Mouse (Mus musculus) testis, postnatal 10 days (tissue): ENCODE results near the gene Ryr1.

ENCODE experiments used
- DNase-seq: peaks from one replicate; pipeline ENCODE4 v3.0.0; 2021; ENCODE audit warnings: low spot score

The Ryr1 gene

DNA sequence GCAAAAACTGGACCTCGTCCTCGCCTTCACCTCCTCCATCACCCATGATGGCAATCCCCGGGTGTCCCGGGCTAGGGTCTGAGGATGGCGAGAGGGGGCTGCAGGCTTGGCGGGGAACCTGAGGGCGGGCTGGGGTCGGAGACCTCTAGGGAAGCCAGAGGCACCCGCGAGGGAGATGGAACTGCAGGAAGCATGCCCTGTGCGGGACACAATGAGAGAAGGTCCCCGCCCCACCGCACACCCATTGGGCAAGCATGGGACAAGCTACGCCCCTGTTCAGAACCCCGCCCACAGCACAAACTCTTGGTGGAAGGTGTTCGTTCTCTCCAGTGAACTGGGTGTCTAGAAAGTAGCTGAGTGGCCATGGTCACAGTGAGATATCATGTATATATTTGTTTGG, at the start of gene Ryr1:
TSS of gene Ryr1 (minus strand) at position 210 of the 400 bp plus-strand sequence.
- peak; percentile 79 for DNase-seq

DNA sequence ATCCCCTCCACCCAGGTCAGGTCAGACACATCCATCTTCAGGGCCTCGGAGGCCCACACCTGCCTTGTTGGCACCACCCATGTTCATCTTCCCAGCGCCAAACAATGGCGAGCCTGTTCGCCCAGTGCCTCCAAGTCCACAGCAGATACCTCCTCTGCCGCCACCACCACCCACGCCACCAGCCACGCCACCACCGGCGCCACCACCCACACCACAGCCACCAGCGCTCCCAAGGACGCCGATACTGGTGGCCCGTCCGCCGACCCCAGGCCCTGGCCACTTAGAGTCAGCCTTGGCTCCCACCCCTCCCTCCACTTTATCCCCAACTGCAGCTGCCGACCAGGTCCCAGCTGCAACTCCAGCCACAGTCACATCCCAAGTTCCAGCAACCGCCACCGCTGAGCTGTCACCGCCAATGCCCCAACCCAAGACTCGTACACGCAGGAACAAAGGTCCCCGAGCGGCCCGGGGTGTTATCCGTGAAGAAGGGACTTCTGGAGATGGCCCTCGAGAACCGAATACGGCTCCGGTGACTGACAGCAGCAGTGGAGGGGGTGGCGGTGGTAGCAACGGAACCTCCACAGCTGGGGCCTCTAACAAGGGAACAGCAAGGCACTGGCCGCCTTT, 47.5 kb upstream of the Ryr1 start:
- DNase-seq: peak; percentile 59

DNA sequence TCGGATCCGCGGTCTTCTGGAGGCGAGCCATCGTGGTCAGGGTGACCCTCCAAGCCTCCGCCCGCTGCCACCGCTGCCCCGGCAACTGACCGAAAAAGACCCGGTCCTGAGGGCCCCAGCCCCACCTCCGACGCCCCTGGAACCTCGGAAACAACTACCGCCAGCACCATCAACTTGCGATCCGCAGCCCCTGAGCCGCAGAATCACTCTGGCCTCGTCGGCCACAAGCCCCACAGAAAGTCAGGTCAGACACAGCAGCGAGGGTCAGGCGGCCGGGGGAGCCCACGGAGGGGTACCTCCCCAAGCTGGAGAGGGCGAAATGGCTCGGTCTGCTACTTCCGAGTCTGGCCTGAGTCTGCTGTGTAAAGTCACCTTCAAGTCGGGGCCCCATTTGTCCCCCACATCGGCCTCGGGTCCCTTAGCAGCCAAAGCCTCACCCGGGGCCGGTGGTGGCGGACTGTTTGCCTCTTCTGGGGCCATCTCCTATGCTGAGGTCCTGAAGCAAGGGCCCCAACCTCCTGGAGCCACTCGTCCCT, 46.7 kb upstream of the Ryr1 start:
- DNase-seq: peak; percentile 57

DNA sequence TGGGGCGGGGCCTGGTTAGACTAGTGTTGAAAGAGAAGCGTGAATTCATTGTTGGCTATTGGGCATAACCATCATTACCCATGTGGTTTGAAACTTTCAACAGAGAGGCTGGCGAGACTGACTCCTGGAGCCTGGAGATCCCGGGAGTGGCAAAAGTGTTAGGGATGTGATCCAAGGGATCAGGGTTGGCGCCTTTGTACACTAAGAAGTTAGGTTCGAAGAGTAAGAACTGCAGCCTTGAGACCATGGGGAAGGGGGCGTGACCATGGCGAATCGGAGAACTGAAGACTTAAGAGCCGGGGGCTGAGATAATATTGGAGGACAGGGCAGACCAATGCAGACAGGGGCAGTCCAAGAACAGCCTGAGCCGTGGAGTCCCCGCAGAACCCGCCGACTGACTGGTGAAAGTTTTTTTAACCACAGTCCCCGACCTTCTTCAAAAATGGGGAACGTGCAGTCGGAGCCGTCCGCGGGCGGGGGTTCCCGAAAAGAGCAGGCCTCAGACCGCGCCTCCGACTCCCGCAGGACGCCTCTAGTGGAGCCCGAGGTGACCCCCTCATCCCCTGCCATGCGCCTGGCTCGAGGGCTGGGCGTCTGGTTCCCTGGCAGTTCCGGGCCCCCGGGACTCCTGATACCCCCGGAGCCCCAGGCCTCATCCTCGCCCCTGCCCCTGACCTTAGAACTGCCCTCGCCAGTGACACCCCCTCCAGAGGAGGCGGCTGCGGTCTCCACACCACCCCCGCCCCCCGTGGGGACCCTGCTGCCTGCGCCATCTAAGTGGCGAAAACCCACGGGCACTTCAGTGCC, 46.0 kb upstream of the Ryr1 start:
- DNase-seq: peak; percentile 64

DNA sequence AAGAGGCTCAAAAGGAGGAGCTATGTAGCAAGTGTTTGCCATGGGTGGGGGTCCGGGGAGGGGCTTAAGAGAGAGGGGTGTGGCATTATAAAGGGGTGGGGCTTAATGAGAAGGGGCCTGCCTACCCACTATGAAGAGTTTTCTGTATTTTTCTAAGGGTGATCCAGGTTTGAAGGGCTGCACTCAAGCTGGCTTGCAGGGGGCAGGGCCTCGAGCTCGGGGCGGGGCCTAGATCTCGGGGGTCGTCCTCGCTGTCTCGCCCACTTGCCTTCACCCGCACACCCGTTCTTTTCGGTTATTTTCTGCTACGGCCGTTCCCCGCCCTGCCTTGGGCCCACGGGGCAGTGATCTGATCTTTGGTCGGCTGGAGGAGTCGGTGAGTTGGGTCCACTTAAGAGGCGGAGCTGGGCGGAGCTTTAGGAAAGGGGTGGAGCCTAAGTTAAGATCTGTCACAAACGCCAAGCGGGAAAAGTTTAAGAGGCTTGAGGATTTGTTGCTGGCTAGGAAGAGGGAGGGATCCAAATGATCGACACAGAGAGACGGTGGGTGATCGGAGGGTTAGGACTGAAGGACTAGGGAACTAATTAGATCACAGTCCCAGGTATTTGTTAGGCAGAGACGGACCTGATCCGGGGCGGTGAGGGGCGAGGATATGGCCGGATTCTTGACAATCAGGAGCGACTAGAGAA, 45.2 kb upstream of the Ryr1 start, which contains the start of the genes Ggn and Spred3:
TSS of gene Ggn (plus strand) at position 145 of the 689 bp plus-strand sequence.
TSS of gene Spred3 (minus strand) at position 346 of the 689 bp plus-strand sequence.
- peak; percentile 90 for DNase-seq

DNA sequence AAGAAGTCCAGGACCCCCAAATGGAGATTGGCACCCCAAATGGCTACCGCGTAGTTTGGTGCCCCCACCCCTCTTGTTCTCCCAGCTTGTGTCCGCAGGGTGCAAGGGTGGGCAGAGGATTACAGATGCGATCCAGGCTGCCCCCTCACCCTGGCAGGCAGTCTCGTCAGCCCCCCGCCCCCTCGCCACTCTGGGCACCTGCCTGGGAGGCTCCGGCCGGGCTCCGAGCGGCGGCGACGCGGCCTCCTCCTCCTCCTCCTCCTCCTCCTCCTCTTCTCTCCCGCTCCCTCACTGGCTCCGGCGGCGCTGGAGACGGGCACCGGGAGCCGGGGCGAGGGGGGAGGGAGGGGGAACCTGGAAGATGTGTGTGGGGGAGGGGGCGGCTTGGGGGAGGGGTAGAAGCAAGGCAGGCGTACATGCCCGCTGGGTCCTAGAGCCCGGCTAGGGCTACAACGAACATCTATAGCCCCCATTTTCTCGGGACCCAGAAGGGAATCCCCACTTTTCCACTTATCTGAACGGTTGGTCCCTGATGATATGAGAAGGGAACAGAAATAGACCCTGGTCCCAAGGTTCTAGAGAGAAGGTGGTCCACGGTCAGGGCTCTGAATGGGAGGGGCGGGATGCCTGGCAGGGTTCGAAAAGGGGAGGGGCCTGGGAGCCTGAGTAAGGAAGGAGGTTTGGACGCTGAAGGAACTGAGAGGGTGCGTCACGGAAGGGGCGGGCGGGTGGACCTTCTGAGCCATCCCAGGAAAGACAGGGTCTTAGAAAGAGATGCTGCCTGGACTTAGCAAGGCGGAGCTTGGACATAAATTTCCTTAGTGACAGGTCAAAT, 44.5 kb upstream of the Ryr1 start:
- peak; percentile 89 for DNase-seq

- DNase-seq: peak; percentile 67
Observed at GRCm38 (mm10) chr7:29168791-29169230, 43.8 kb upstream of the Ryr1 start.

- DNase-seq: no peak
Observed at GRCm38 (mm10) chr7:29168121-29168695, 43.2 kb upstream of the Ryr1 start.

GRCm38 (mm10) chr7:29167656-29168055, 42.7 kb upstream of the Ryr1 start:
- peak; percentile 58 for DNase-seq

GRCm38 (mm10) chr7:29162750-29163525, 38.0 kb upstream of the Ryr1 start:
- peak; percentile 63 for DNase-seq

GRCm38 (mm10) chr7:29162294-29162693, 37.3 kb upstream of the Ryr1 start:
- no peak for DNase-seq

DNA sequence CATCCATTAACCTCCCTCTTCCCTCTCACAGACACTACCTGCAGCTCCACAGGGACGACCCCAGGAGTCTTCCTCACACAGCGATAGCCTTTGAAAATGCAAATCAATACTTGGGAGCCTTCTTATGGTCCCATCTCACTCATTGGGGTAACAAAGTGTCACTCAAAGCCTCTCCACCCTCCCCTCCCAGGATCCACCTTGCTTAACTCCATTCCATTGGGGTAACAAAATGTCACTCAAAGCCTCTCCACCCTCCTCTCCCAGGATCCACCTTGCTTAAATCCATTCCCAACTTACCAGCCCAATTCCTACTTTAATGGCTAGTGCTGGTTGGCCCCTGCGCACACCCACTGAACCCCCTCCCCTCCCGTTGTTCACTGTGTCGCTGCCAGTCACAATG, 33.3 kb upstream of the Ryr1 start:
- DNase-seq: no peak

- DNase-seq: peak; percentile 88
Observed at GRCm38 (mm10) chr7:29155838-29156782, 31.1 kb upstream of the Ryr1 start, which contains the start of gene Fam98c. Fam98c (minus strand) TSS chr7:29156234.

DNA sequence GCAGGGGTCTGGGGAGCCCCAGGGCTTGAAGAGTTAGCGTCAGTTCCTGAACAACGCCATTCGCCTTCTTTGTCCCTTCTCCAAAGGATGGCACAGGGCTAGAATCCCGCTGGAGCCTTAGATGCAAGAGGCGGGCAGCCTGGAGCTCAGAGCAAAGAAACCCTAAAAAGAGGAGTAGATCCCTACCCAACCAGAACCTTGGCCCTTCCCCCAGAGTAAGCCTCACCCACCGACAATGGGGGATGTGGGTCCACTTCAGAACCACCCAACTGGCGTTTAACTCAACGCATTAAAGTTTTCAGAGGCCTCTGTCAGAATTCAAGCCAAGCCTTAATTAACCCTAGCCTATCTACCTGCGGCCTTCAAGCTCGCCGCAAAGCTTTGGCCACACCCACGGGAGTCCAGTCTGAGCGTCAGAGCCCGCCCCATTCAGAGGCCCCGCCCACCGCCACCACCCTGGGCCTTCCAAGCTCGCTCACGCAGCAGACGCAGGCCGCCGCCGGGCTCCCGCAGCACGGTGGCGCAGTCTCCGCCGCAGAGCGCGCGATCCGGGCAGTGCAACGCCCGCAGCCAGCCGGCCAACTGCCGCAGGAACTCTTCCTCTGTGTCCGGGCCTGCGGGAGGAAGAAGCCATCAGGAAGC, 30.3 kb upstream of the Ryr1 start:
- peak; percentile 96 for DNase-seq

GRCm38 (mm10) chr7:29154018-29154720, 29.2 kb upstream of the Ryr1 start:
- DNase-seq: no peak

DNA sequence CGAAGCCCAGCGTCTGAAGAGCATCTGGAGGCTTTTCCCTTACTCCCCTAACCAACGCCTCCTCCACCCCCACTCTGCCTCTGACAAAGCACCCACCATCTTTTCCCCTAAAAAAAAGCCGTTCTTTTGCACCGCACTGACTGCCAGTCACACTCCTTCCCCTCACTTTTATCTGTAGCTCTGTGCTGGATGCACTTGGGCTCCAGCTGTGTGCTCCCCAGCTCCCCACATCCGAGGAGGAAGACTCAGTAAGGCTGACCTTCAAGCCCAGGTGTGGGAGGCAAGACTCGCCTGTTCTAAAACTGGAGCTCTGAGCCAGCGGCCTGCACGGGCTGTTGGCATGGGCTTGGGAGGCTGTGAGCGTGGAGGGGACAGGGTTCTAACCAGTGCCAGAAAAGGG, 26.5 kb upstream of the Ryr1 start:
- DNase-seq: no peak

DNA sequence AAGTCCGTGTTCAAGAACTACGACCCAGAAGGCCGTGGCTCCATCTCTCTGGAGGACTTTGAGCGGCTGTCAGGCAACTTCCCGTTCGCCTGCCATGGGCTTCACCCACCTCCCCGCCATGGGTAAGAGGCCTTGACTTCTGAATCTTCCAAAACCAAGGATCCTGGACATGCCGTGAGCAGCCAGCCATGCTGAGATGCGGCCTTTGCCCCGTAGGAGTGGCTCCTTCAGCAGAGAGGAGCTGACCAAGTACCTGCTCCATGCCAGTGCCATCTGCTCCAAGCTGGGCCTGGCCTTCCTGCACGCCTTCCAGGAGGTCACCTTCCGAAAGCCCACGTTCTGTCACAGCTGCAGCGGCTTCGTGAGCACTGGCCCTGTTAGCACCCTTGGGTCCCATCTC, 23.8 kb upstream of the Ryr1 start:
- DNase-seq: no peak
